In the genomic region with DNA sequence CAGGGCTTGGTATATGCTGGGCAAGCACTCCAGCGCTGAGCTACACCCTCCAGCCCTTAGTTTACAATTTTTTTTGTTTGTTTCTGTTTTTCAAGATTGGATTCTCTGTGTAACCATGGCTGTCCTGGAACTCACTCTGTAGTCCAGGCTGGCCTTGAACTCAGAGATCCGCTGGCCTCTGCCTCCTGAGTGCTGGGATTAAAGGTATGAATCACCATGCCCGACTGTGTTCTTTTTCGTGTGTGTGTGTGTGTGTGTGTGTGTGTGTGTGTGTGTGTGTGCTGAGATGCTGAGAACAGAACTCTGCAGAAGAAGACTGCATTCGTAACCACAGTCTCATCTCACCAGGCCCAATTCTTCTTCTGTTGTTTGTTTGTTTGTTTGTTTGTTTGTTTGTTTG, we compare ENCODE assay signal across 19 mouse cellular contexts. TPM values are rescaled to one million over a fixed set of nuclear protein-coding genes. Genes with fewer than 3 reads are reported as not detected.
DNase-seq lines count a peak whose midpoint lies in the region; TF ChIP-seq lines count a peak whose summit lies in the region.
"Had no signal": no experiment of that assay in that cellular context is flagged by ENCODE, and none has a peak within 500 bp of the region (broad histone marks: within the 10 kb centered on the region; RNA-seq: fewer than 3 reads in every experiment).

No protein-coding gene starts in this region.

- no peak overlapping the region for H3K4me3 ChIP-seq in gastrocnemius, adult 2 months

- intact Hi-C loops in gastrocnemius, adult 2 months (cut with DNase I), result no loop called here
- intact Hi-C loops in gastrocnemius, postnatal 14 days (cut with DNase I; ENCODE audit: low total_unique reads), result no loop called here

- peak; percentile 61 for DNase-seq in adrenal gland, adult 2 months
- DNase-seq in adrenal gland, adult 8-10 months, result no peak
- peak; percentile 38 for DNase-seq in adrenal gland, postnatal 25 days
- no peak for DNase-seq in adrenal gland, postnatal 4 days (ENCODE audit: low spot score in 2 of 2)
- peak; percentile 43 to 50 for DNase-seq in adrenal gland, postnatal 36 days
- DNase-seq in adrenal gland, adult 18-20 months (ENCODE audit: low spot score in 2 of 2), result no peak
- DNase-seq in gastrocnemius, adult 2 months, result no peak
- no peak for DNase-seq in gastrocnemius, postnatal 14 days
- DNase-seq: adrenal gland, postnatal 10 days; adrenal gland, postnatal 14 days; B cell, adult 2 months; cerebellum, adult 11 months; cerebellum, adult 11-12 months; cerebellum, adult 18-20 months; cerebellum, adult 2 months; cerebellum, adult 8-10 months; cerebellum, adult 9-10 months; cerebellum, adult 9-11 months; cerebellum, postnatal 10 days had no signal

- TF ChIP-seq CTCF in gastrocnemius, adult 2 months (IDR thresholded peaks at IDR 0.05), result no peak

- H3K27ac ChIP-seq in gastrocnemius, adult 2 months, result peak overlapping the region; percentile 78

RNA-seq across cellular contexts. Expression of gene Slc9a1, which starts 34.8 kb away (rescaled TPM):
- 10 to 100 TPM; 57.8 to 69.0 TPM for total RNA-seq in adrenal gland, adult 2 months (2021)
- 104 and 127 TPM in 2 replicates for polyA plus RNA-seq in adrenal gland, adult 2 months (2012; rRNA removed)
- total RNA-seq in adrenal gland, adult 8-10 months (2022), result 10 to 100 TPM; 50.3 to 83.2 (median 63.5) TPM
- total RNA-seq in adrenal gland, postnatal 25 days (2021), result 70.4 and 70.7 TPM in 2 replicates
- 10 to 100 TPM; 52.9 to 54.4 TPM for total RNA-seq in adrenal gland, postnatal 4 days (2021)
- total RNA-seq in adrenal gland, postnatal 36 days (2021), result 10 to 100 TPM; 48.6 to 54.2 TPM
- total RNA-seq in adrenal gland, adult 18-20 months (2021), result 10 to 100 TPM; 44.5 to 55.0 TPM
- 10 to 100 TPM in 1 of 2 experiments, 1 to 10 TPM in 1; 8.1 to 11.7 TPM for total RNA-seq in gastrocnemius, adult 2 months (2021)
- total RNA-seq in gastrocnemius, postnatal 14 days (2021), result 10 to 100 TPM in 1 of 2 experiments, 1 to 10 TPM in 1; 10.0 to 12.8 TPM

RNA-seq across cellular contexts. Expression of gene Wdtc1, which starts 51.0 kb away (rescaled TPM):
- total RNA-seq in adrenal gland, adult 2 months (2021), result 10 to 100 TPM; 56.3 to 56.9 TPM
- 75.2 and 83.0 TPM in 2 replicates for polyA plus RNA-seq in adrenal gland, adult 2 months (2012; rRNA removed)
- 10 to 100 TPM; 49.0 to 73.2 (median 60.2) TPM for total RNA-seq in adrenal gland, adult 8-10 months (2022)
- total RNA-seq in adrenal gland, postnatal 25 days (2021), result 46.7 and 60.7 TPM in 2 replicates
- total RNA-seq in adrenal gland, postnatal 4 days (2021), result 10 to 100 TPM; 36.3 to 39.9 TPM
- 10 to 100 TPM; 44.6 to 63.8 TPM for total RNA-seq in adrenal gland, postnatal 36 days (2021)
- 10 to 100 TPM; 57.6 to 63.6 TPM for total RNA-seq in adrenal gland, adult 18-20 months (2021)
- total RNA-seq in gastrocnemius, adult 2 months (2021), result 10 to 100 TPM; 86.7 to 93.4 TPM
- total RNA-seq in gastrocnemius, postnatal 14 days (2021), result 10 to 100 TPM; 49.4 to 54.9 TPM

Comparison
In these comparisons a context has a peak if more than half of its experiments do, and no peak if none do; other contexts are left out.
1. DNase-seq: peak in adrenal gland, adult 2 months (single experiment), adrenal gland, postnatal 25 days (single experiment) and adrenal gland, postnatal 36 days (2 of 2); none in adrenal gland, adult 8-10 months (single experiment), adrenal gland, postnatal 4 days (0 of 2), adrenal gland, adult 18-20 months (0 of 2), gastrocnemius, adult 2 months (single experiment) and gastrocnemius, postnatal 14 days (single experiment).